Mouse (Mus musculus) left cerebral cortex, adult 9 months (tissue): ENCODE measurements around the gene Siglec1.
"Not testable (repeated sequence)": the region's sequence is repeated elsewhere in the genome, so short reads cannot be mapped to it uniquely, and the experiment has no call there.

Experiments used
- DNase-seq, 2 experiments: peaks; one replicate each; pipeline ENCODE4 v3.0.0; 2022; ENCODE audit warnings: low spot score in 2 of 2

The Siglec1 gene

GRCm38 (mm10) chr2:131052862-131053418, 33.6 kb downstream of the Siglec1 start:
- DNase-seq: no peak

GRCm38 (mm10) chr2:131052043-131052442, 34.5 kb downstream of the Siglec1 start:
- no peak for DNase-seq

GRCm38 (mm10) chr2:131046025-131046424, 40.5 kb downstream of the Siglec1 start:
- no peak for DNase-seq

- no peak for DNase-seq
Measured at GRCm38 (mm10) chr2:131044989-131045720, 41.4 kb downstream of the Siglec1 start.

- no peak for DNase-seq
Measured at GRCm38 (mm10) chr2:131044354-131044852, 42.2 kb downstream of the Siglec1 start.

GRCm38 (mm10) chr2:131042988-131043387, 43.6 kb downstream of the Siglec1 start, which contains the start of gene Gfra4:
Gfra4 (minus strand) TSS chr2:131043088.
- DNase-seq: no peak

GRCm38 (mm10) chr2:131040854-131041825, 45.4 kb downstream of the Siglec1 start:
- DNase-seq: peak; percentile 75 to 76

GRCm38 (mm10) chr2:131038675-131039074, 47.9 kb downstream of the Siglec1 start:
- no peak for DNase-seq

- DNase-seq: no peak
Measured at GRCm38 (mm10) chr2:131038197-131038596, 48.4 kb downstream of the Siglec1 start.

- peak in 1 of 2 experiments; percentile 49 for DNase-seq
Measured at GRCm38 (mm10) chr2:131037226-131037990, 49.2 kb downstream of the Siglec1 start.

- no peak for DNase-seq
Measured at GRCm38 (mm10) chr2:131036757-131037156, 49.8 kb downstream of the Siglec1 start.

GRCm38 (mm10) chr2:131036343-131036742, 50.2 kb downstream of the Siglec1 start:
- no peak for DNase-seq

GRCm38 (mm10) chr2:131031406-131031805, 55.2 kb downstream of the Siglec1 start:
- not testable (repeated sequence) for DNase-seq

GRCm38 (mm10) chr2:131030998-131031397, 55.6 kb downstream of the Siglec1 start:
- no peak for DNase-seq

GRCm38 (mm10) chr2:131030561-131030960, 56.0 kb downstream of the Siglec1 start:
- DNase-seq: no peak

- no peak for DNase-seq
Measured at GRCm38 (mm10) chr2:131029065-131029935, 57.3 kb downstream of the Siglec1 start.

GRCm38 (mm10) chr2:131026941-131027340, 59.6 kb downstream of the Siglec1 start:
- no peak for DNase-seq

GRCm38 (mm10) chr2:131025230-131025629, 61.3 kb downstream of the Siglec1 start:
- no peak for DNase-seq
